Mouse (Mus musculus): ENCODE results near the gene Galnt17. TPM values are rescaled to one million over a fixed set of nuclear protein-coding genes. Genes with fewer than 3 reads are reported as not detected.

Galnt17 gene
- polyA plus RNA-seq, 1 experiment from 2014 or later, result 6.0 TPM

DNA sequence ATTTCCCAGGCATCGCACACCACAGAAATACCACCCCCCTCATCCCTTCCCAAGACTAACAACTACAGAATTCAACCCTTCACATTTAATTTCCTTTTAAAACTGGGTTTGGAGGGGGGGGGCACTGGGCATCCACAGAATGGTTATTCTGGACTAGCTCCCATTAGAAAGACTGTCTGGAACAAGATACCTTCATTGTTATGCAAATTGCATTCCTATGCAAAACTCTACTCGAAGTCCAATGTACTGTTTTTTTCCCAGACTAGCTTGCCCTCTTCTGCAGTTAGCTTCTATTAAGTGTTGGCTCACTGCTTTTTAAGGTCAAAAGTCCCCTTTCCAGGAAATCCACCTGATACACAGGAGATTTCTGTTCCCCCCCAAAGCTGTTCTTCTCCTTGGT, 131.1 kb downstream of the Galnt17 start:
- Histone ChIP-seq H3K9ac (no peak overlapping the region), H3K27ac (no peak overlapping the region; the same call in 1 of the 2 replicates), H3K36me3 (no peaks in the 10 kb centered on the region), H3K4me1 (no peaks in the 10 kb centered on the region), H3K4me2 (replicated peaks) (0 out of 2 replicates have a peak overlapping the region, but pooled peaks have one; percentile 12), H3K27me3 (replicated peaks) (no peaks in the 10 kb centered on the region), H3K9me3 (no peaks in the 10 kb centered on the region), H3K4me3 (no peak overlapping the region)
- ATAC-seq (ENCODE audit: low FRiP score, low read depth), result peak; percentile 70
- 29% methylated on average over 2 of the region's 2 CpGs for WGBS

- no peak overlapping the region for H3K4me2 ChIP-seq (replicated peaks)
- H3K27me3 ChIP-seq (replicated peaks), result no peaks in the 10 kb centered on the region
- H3K4me3 ChIP-seq, result no peak overlapping the region
- H3K27ac ChIP-seq, result no peak overlapping the region
- H3K36me3 ChIP-seq, result no peaks in the 10 kb centered on the region
- 87% methylated on average over 6 of the region's 6 CpGs for WGBS
- H3K9me3 ChIP-seq, result no peaks in the 10 kb centered on the region
- no peaks in the 10 kb centered on the region for H3K4me1 ChIP-seq
- ATAC-seq (ENCODE audit: low FRiP score, low read depth), result no peak
- H3K9ac ChIP-seq, result no peak overlapping the region
These were observed 139.1 kb downstream of the Galnt17 start for GRCm38 (mm10) chr5:131169186-131169585.

GRCm38 (mm10) chr5:131167366-131167765, 140.9 kb downstream of the Galnt17 start:
- H3K4me1 ChIP-seq, result no peaks in the 10 kb centered on the region
- no peak overlapping the region for H3K4me2 ChIP-seq (replicated peaks)
- no peaks in the 10 kb centered on the region for H3K9me3 ChIP-seq
- no peak for ATAC-seq (ENCODE audit: low FRiP score, low read depth)
- no peaks in the 10 kb centered on the region for H3K36me3 ChIP-seq
- H3K27me3 ChIP-seq (replicated peaks), result no peaks in the 10 kb centered on the region
- H3K27ac ChIP-seq, result no peak overlapping the region
- 68% methylated on average over 5 of the region's 5 CpGs for WGBS
- no peak overlapping the region for H3K9ac ChIP-seq
- H3K4me3 ChIP-seq, result no peak overlapping the region

- WGBS, result 40% methylated on average over 7 of the region's 7 CpGs
- H3K36me3 ChIP-seq, result no peaks in the 10 kb centered on the region
- no peaks in the 10 kb centered on the region for H3K9me3 ChIP-seq
- no peak overlapping the region for H3K4me2 ChIP-seq (replicated peaks)
- no peak overlapping the region for H3K4me3 ChIP-seq
- ATAC-seq (ENCODE audit: low FRiP score, low read depth), result peak; percentile 25; the same call in 1 of the 2 replicates
- H3K4me1 ChIP-seq, result no peaks in the 10 kb centered on the region
- H3K27me3 ChIP-seq (replicated peaks), result no peaks in the 10 kb centered on the region
- H3K27ac ChIP-seq, result no peak overlapping the region
- H3K9ac ChIP-seq, result no peak overlapping the region
These were observed 142.6 kb downstream of the Galnt17 start for GRCm38 (mm10) chr5:131165681-131166080.

- ATAC-seq (ENCODE audit: low FRiP score, low read depth), result no peak
- Histone ChIP-seq H3K4me3 (no peak overlapping the region), H3K4me2 (replicated peaks) (no peak overlapping the region), H3K36me3 (no peaks in the 10 kb centered on the region), H3K27me3 (replicated peaks) (no peaks in the 10 kb centered on the region), H3K9ac (no peak overlapping the region), H3K4me1 (peaks cover 6% of the 10 kb centered on the region), H3K9me3 (no peaks in the 10 kb centered on the region), H3K27ac (no peak overlapping the region)
- WGBS, result 30% methylated on average over 4 of the region's 4 CpGs
These were observed 150.4 kb downstream of the Galnt17 start for GRCm38 (mm10) chr5:131157866-131158265.

DNA sequence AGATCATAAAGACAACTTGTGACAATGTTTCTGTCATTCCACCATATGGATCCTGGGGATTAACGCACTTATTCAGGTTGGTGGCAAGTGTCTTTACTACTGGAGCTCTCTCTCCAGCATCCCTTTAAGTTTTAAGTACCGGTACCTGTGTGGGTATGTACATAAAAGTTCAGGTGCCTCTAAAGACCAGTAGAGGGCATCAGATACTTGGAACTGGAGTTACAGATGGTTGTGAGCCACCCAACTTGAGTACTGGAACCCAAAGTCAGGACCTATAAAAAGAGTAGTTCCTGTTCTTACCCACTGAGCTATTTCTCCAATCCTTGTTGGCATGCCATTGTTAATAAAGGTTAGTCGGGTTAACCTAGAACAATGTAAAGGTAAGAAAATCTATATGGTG, 152.0 kb downstream of the Galnt17 start:
- no peak for ATAC-seq (ENCODE audit: low FRiP score, low read depth)
- H3K4me3 ChIP-seq, result no peak overlapping the region
- 72% methylated on average over 3 of the region's 3 CpGs for WGBS

GRCm38 (mm10) chr5:131142606-131143005, 165.7 kb downstream of the Galnt17 start:
- H3K4me1 ChIP-seq, result peaks cover 9% of the 10 kb centered on the region
- WGBS, result 62% methylated on average over 4 of the region's 4 CpGs
- H3K27me3 ChIP-seq (replicated peaks), result no peaks in the 10 kb centered on the region
- no peaks in the 10 kb centered on the region for H3K36me3 ChIP-seq
- no peak overlapping the region for H3K9ac ChIP-seq
- H3K9me3 ChIP-seq, result no peaks in the 10 kb centered on the region
- no peak for ATAC-seq (ENCODE audit: low FRiP score, low read depth)
- no peak overlapping the region for H3K27ac ChIP-seq
- no peak overlapping the region for H3K4me2 ChIP-seq (replicated peaks)
- no peak overlapping the region for H3K4me3 ChIP-seq

More for the DNA sequence above, 152.0 kb downstream of the Galnt17 start:
- H3K36me3 ChIP-seq, result no peaks in the 10 kb centered on the region
- H3K27me3 ChIP-seq (replicated peaks), result no peaks in the 10 kb centered on the region
- no peak overlapping the region for H3K4me2 ChIP-seq (replicated peaks)
- H3K9me3 ChIP-seq, result no peaks in the 10 kb centered on the region
- peaks cover 6% of the 10 kb centered on the region for H3K4me1 ChIP-seq
- H3K9ac ChIP-seq, result no peak overlapping the region
- H3K27ac ChIP-seq, result no peak overlapping the region

GRCm38 (mm10) chr5:131134809-131135208, 173.5 kb downstream of the Galnt17 start:
- no peak overlapping the region for H3K9ac ChIP-seq
- peaks cover 8% of the 10 kb centered on the region; the same call in 1 of the 2 replicates for H3K9me3 ChIP-seq
- no peak for ATAC-seq (ENCODE audit: low FRiP score, low read depth)
- no peak overlapping the region for H3K27ac ChIP-seq
- no peaks in the 10 kb centered on the region for H3K4me1 ChIP-seq
- no peak overlapping the region for H3K4me2 ChIP-seq (replicated peaks)
- H3K27me3 ChIP-seq (replicated peaks), result no peaks in the 10 kb centered on the region
- H3K36me3 ChIP-seq, result no peaks in the 10 kb centered on the region
- no peak overlapping the region for H3K4me3 ChIP-seq

DNA sequence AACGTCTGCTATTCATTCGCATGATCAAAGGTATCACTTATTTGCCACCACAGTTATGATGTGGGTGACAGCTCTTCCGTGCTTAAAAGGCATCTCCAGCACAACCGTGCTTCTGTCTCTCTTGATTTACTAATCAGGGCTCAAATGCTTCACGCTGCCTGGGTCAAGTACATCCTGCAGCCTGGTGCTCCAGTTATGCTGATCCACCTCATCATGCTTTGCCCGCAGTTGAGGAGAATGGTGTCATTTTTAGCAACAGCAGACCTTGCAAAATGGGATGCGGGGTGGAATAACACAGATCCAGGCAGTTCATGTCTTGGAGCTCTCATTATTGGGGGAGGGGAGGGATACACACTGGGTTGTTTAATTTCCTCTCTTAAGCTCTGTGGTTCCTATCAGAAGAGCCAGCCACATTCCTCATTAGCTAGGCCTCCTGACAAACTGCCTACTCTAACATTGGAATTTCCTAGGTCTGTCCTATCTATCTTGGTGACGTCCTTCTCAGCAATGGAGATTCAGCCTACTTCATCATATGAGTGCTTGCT, 187.9 kb downstream of the Galnt17 start:
- H3K9me3 ChIP-seq, result no peaks in the 10 kb centered on the region
- whole genome bisulfite sequencing, result 83% methylated on average over 8 of the region's 8 CpGs
- H3K4me1 ChIP-seq, result no peaks in the 10 kb centered on the region
- H3K4me3 ChIP-seq, result no peak overlapping the region
- H3K27me3 ChIP-seq (replicated peaks), result no peaks in the 10 kb centered on the region
- H3K27ac ChIP-seq, result no peak overlapping the region
- H3K36me3 ChIP-seq, result no peaks in the 10 kb centered on the region
- no peak overlapping the region for H3K4me2 ChIP-seq (replicated peaks)
- ATAC-seq (ENCODE audit: low FRiP score, low read depth), result no peak
- no peak overlapping the region for H3K9ac ChIP-seq

- H3K9ac ChIP-seq, result no peak overlapping the region
- no peak overlapping the region for H3K4me3 ChIP-seq
- H3K4me1 ChIP-seq, result no peaks in the 10 kb centered on the region
- no peak overlapping the region for H3K27ac ChIP-seq
- no peak for ATAC-seq (ENCODE audit: low FRiP score, low read depth)
- H3K27me3 ChIP-seq (replicated peaks), result no peaks in the 10 kb centered on the region
- no peak overlapping the region for H3K4me2 ChIP-seq (replicated peaks)
- 82% methylated on average over 4 of the region's 4 CpGs for WGBS
- no peaks in the 10 kb centered on the region for H3K9me3 ChIP-seq
- no peaks in the 10 kb centered on the region for H3K36me3 ChIP-seq
These were observed 188.4 kb downstream of the Galnt17 start for GRCm38 (mm10) chr5:131119896-131120295.

- no peak for ATAC-seq (ENCODE audit: low FRiP score, low read depth)
- Histone ChIP-seq H3K9me3 (no peaks in the 10 kb centered on the region), H3K36me3 (no peaks in the 10 kb centered on the region), H3K27ac (no peak overlapping the region), H3K4me3 (no peak overlapping the region), H3K9ac (no peak overlapping the region), H3K4me2 (replicated peaks) (no peak overlapping the region), H3K4me1 (no peaks in the 10 kb centered on the region), H3K27me3 (replicated peaks) (no peaks in the 10 kb centered on the region)
- WGBS, result 93% methylated on average over 5 of the region's 5 CpGs
These were observed 190.8 kb downstream of the Galnt17 start for GRCm38 (mm10) chr5:131117391-131118040.

DNA sequence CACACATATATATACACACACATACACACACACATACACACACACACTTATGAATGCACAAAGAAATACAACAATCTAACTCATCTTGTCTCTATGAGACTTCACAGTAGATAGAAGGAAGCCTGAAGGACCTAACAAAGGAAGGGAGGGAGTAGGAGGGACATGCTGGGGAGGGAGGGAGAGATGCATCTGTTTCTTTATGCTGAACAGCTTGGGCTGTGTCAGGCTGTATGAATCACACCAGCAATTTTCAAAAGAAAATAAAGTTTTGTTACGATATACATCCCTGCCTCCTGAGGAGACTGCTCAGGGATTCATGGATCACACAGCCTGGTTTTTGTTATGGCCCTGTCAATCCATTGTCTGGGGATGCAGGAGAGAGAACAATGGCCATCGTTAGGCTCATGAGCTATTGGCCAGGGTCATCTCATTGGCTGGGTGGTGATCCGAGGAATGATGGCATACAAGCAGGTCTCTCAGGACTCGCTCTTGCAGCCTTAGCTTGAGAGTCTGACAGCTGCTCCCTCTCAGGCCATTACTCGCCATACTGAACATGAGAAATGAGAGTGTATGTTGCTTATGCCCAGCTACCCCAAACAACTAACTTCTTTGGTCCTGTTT, 194.3 kb downstream of the Galnt17 start:
- Histone ChIP-seq H3K27ac (no peak overlapping the region), H3K27me3 (replicated peaks) (no peaks in the 10 kb centered on the region), H3K4me1 (no peaks in the 10 kb centered on the region), H3K9ac (no peak overlapping the region), H3K36me3 (peaks cover 9% of the 10 kb centered on the region; the same call in 1 of the 2 replicates), H3K4me2 (replicated peaks) (no peak overlapping the region), H3K9me3 (peaks cover 8% of the 10 kb centered on the region; the same call in 1 of the 2 replicates), H3K4me3 (no peak overlapping the region)
- ATAC-seq (ENCODE audit: low FRiP score, low read depth), result no peak
- 34% methylated on average over 5 of the region's 5 CpGs for WGBS

Data from neural tube, embryonic 12.5 days (tissue).